Mouse (Mus musculus) c-Kit-positive CD71-positive TER-119-positive erythroid progenitor cells, embryonic 14.5 days (primary cell): Measurements from ENCODE around the gene Plekhh3.
"Not testable (repeated sequence)": the region's sequence is repeated elsewhere in the genome, so short reads cannot be mapped to it uniquely, and the experiment has no call there.

Experiments used
- DNase-seq: peaks from one replicate; pipeline ENCODE4 v3.0.0-alpha.2; 2013; ENCODE audit warnings: low spot score

Plekhh3 gene

GRCm38 (mm10) chr11:101149178-101150105 is 21.7 kb downstream of the Plekhh3 start:
- no peak for DNase-seq

- DNase-seq: no peak
Measured at GRCm38 (mm10) chr11:101148751-101149150, 22.4 kb downstream of the Plekhh3 start.

- DNase-seq: no peak
Measured at GRCm38 (mm10) chr11:101146377-101146776, 24.8 kb downstream of the Plekhh3 start.

DNA sequence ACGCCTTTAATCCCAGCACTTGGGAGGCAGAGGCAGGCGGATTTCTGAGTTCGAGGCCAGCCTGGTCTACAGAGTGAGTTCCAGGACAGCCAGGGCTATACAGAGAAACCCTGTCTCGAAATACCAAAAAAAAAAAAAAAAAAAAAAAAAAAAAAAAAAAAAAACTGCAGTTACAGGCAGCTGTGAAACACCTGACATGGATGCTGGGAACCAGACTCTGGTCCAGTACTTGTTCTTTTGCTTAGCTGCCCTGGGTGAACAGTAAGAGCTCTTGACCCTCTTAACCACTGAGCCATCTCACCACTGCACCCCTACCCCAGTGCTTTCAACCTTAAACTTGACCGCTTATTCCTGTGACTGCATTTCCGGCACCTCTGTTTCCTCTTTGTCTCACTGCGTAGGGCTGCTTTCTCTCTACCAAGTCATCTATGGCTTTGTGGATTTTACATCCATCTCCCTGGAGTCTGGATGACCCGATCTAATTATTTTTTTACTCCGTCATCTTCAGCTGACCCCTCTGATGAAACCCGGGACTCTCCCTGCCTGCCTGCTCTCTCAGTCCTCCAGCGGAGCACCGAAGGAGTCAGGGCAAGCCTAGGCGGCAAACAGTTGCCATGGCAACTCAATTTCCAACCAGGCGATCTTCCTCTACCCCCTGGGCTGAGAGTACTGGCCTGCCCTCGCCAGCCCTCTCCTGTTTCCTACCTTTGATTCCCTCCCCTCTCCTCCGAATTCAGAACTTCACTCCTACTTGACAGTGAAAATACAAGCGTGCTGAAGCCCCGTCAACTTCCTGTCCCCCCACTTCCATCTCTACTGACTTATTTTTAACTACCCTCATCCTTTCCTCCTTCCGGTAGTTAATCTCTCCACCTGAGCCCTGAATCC is 27.6 kb downstream of the Plekhh3 start:
- DNase-seq: no peak

- DNase-seq: no peak
Measured at GRCm38 (mm10) chr11:101142215-101142967, 28.8 kb downstream of the Plekhh3 start.

- no peak for DNase-seq
Measured at GRCm38 (mm10) chr11:101141088-101141487, 30.1 kb downstream of the Plekhh3 start.

- no peak for DNase-seq
Measured at GRCm38 (mm10) chr11:101140164-101140819, 30.9 kb downstream of the Plekhh3 start.

DNA sequence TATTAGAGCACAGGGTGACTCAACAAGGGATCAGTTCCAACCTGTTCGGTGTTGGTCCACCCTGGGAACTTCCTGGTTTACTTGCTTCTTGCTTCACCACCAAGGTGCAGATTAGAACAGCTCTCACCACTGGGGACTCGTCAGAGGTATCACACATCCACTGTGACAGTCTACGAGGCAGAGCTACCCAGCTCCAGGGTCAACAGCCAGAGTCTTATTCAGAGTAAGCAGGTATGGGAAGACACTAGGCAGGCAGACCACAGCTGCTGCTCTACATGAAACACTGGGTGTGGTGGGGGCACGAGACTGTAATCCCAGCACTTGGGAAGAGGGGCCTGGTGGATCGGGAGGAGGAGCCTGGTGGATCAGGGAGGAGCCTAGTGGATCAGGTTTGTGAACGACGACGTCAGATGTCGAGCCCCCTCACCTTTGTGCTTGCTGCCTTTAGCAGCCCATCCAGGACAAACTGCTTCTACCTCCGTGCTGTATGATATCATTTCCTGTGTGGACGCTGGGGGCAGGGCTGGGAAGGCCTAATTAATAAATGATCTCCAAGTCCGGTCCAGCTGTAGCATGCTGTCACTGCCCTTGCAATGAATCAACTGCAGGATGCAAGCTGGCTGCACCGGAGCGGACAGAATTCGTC is 32.5 kb downstream of the Plekhh3 start:
- no peak for DNase-seq

- DNase-seq: no peak
Measured at GRCm38 (mm10) chr11:101137000-101137399, 34.2 kb downstream of the Plekhh3 start.

DNA sequence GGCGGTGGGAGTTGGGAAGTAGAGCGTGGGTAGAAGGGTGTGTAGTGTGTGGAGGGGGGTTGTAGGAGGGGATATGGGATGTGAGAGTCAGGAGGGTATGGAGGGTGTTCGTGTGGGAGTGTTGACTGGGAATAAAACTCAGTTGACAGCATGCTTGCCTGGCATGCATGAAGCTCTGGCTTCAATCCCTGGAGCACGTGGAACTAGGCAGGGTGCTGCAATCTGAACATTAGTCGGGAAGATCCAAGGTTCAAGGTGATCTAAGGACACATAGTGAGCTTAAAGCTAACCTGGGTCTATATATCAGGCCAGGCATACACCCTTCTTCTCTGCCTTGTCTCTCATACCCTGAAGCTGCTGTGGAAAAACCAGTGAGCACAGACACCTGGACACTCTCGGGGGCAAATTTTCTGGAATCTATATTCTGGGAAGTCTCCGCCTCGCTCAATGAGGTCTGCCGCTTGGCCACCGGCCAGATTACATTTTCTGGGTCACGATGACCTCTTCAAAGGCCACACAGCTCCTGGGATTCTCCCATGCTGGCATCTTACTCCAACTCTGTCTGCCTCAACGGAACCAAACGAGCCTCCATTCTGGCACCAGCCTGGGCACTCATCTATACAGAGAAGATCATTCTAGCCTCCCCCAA is 36.8 kb downstream of the Plekhh3 start:
- DNase-seq: no peak

DNA sequence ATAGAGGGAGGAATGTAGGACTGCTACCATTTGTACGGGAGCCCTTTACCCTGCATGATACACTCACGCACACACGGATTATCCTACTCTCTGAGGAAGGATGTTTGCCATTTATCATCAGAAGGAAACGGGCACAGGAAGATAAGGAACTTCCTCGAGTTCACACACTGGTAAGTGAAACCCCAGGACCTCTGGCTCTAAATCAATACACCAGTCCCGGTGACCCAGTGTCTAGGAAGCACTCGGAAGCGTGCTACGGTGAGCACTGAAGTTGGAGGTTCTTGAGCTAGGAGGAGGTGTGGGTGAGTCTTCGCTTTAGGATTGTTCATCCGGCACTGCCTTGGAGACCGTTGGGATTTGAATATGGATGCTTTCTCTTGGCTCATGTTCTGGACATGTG is 38.1 kb downstream of the Plekhh3 start:
- no peak for DNase-seq

DNA sequence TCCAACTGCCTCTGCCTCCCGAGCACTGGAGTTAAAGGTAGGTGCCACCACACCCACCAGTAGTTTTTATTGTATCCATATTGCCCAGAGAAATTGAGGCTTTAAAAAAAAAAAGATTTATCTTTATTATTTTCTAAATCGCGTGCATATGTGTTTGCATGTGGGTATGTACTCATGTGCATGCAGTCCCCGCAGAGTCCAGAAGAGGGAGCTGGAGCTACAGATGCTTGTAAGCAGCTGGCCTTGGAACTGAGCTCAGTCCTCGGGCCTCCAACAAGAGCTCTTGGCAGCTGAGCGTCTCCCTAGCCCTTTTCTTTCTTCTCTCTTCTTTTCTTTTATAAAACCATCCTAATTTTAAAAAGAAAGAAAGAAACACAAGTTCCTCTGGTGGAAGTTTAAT is 39.5 kb downstream of the Plekhh3 start:
- DNase-seq: peak; percentile 56

DNA sequence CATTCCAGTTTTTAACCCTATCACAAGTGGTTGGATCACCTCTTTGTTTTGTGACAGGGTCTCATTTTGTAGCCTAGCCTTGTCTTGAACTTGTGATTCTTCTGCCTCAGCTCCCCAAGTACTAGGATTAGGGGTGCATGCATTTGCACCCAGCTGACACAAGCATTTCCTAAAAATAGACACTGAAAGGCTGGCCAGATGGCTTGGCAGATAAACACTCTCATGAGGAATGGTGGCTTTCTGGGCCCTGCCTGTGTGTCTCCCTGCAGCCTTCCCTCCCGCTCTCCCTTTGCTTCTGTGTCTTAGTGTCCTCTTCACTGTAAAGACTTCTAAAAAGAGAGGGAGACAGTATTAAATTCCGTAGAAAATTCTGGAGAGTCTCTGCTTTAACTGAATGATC is 40.0 kb downstream of the Plekhh3 start:
- peak; percentile 39 for DNase-seq

DNA sequence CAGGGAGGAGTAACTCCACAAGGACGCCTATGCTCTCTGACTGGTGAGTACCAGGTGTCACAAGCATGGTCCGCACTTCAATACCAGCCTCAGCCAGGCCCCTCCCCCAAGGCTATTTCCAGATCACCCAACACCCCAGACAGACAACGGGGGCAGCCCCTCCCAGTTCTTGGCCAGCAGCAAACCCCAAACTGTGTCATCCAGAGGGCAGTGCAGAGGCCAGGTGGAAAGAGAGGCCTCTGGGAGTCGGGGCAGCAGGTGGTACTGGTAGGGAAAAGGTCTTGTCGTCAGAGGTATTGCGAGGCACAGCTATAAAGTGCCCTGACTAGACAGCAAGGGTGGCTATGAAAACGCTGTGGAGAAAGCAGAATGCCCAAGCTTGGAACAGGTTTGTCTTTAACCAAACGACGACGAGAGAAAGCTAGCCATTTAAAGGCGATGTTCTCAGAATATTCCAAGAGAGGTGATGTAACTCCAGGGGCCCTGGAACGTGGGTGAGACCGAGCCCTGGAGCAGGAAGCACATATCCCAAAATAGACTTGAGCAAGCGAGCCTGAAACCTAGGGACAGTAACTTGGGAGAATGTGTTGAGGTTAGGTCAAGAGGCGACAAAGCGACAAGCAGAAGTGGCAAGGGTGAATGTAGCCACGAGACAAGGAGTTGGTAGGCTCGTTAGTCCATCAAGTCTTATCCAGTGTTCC is 40.9 kb downstream of the Plekhh3 start:
- DNase-seq: no peak

DNA sequence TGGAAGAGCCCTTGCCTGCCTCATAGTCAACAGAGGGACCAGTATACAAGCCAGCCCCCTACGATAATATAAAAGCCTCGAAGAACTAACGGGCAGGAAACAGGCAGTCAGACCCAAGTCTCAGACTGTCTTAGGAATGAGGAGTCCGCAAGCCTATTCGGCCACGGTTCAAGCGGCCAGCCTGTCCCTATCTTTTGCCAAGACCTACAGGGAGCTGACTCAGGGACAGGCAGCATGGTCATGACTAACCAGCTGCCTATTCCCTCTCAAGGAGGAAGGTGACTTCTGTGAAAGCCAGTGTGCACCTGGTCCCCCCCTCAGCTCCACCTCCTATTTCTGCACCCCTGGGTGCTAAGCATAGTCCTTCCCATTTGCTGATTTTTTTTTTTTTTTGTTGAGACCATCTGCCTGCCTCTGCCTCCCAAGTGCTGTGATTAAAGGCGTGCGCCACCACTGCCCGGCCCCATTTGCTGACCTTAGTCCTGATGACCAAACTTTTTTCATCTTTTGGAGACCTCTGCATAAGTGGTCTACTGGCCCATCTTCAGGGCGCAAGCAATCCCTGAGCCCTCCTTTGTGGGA is 42.1 kb downstream of the Plekhh3 start:
- DNase-seq: no peak

DNA sequence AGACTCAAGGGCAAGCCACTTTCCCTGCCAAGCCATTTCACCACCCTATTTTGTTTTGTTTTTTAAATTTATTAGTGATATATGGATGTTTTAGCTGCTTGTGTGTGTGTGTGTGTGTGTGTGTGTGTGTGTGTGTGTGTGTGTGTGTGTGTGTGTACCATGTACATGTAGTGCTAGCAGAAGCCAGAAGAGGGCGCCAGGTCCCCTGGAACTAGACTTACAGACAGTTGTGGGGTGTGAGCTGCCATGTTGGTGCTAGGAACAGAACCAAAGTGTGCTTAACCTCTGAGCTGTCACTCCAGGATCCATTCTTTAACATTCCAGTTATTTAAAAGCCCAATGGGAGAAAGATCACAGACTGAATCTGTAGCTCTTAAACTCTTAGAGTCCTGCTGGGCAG is 44.1 kb downstream of the Plekhh3 start:
- DNase-seq: no peak

DNA sequence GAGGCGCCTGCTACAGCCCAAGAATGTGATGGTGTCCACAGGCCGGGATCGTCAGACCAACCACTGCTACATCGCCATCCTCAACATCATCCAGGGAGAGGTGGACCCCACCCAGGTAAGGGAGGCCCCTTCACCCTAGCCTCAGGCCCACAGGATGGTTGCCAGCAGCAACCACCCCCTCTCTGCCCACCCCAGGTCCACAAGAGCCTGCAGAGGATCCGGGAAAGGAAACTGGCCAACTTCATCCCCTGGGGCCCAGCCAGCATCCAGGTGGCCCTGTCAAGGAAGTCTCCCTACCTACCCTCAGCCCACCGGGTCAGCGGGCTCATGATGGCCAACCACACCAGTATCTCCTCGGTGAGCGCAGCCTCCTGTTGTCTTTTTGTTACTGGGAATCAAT is 46.1 kb downstream of the Plekhh3 start:
- not testable (repeated sequence) for DNase-seq

DNA sequence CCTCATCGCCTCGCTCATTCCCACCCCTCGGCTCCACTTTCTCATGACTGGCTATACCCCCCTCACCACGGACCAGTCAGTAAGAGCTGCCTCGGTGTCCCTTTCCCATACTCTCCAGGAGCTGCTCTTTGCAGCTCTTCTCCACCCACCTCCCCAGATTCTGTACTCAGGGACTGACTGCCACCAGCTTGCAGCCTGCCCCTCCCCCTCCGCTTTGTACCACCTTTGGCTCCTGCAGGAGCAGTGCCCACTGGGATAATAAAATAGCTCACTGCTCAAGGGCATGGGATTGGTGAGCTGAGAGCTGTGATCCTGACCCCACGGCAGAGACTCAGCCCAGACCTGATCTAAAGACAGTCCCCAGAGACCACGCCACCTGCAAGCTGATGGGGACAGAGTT is 46.7 kb downstream of the Plekhh3 start:
- not testable (repeated sequence) for DNase-seq

- DNase-seq: no peak
Measured at GRCm38 (mm10) chr11:101120545-101121188, 50.5 kb downstream of the Plekhh3 start.
